Comparison of ENCODE assay signal across 23 mouse cellular contexts in the genomic region with DNA sequence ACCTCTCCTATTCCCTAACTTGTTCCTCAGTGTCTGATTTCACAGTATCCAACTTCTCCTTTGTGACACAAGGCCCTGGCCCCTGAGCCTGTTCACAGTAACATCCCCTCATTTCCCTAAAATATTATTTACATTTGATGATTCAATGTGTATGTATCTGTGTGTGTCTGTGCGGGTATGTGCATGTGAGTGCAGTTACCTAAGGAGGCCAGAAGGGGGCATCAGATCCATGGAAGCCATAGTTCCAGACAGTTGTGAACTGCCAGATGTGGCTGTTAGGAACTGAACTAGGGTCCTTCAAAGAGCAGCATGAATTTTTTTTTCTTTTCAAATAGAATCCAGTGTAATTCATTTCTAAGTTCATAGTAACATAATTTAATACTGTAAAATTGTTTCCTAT. TPM values are rescaled to one million over a fixed set of nuclear protein-coding genes. Genes with fewer than 3 reads are reported as not detected.
A peak's percentile ranks its signal among the peaks of the same experiment; 100 is the strongest.
DNase-seq lines count a peak whose midpoint lies in the region; ATAC-seq and TF ChIP-seq lines count a peak whose summit lies in the region.
"Had no signal": no experiment of that assay in that cellular context is flagged by ENCODE, and none has a peak within 500 bp of the region (broad histone marks: within the 10 kb centered on the region; RNA-seq: fewer than 3 reads in every experiment).

No protein-coding gene starts in this region.

- intact Hi-C loops in heart, adult 2 months (cut with DNase I) = no loop called here

- no peaks in the 10 kb centered on the region for H3K9me3 ChIP-seq in heart, embryonic 10.5 days
- H3K9me3 ChIP-seq in liver, postnatal 0 days (ENCODE audit: low read length) = no peaks in the 10 kb centered on the region
- peaks cover 6% of the 10 kb centered on the region; the same call in 1 of the 2 replicates for H3K9me3 ChIP-seq in E14TG2a.4 (ENCODE audit: low read length)
- H3K9me3 ChIP-seq in midbrain, embryonic 11.5 days (ENCODE audit: control insufficient read depth, low read length) = no peaks in the 10 kb centered on the region
- H3K9me3 ChIP-seq: embryonic facial prominence, embryonic 10.5 days; heart, embryonic 15.5 days; stomach, embryonic 15.5 days had no signal

- H3K79me2 ChIP-seq in heart, adult 2 months (replicated peaks; ENCODE audit: control insufficient read depth, insufficient read depth, low read length) = no peaks in the 10 kb centered on the region

- no peak overlapping the region for H3K9ac ChIP-seq in heart, adult 2 months (ENCODE audit: low read depth, low read length)
- no peak overlapping the region for H3K9ac ChIP-seq in liver, postnatal 0 days (replicated peaks)
- no peak overlapping the region for H3K9ac ChIP-seq in midbrain, embryonic 11.5 days (ENCODE audit: low read length)
- H3K9ac ChIP-seq: forebrain, embryonic 13.5 days; heart, embryonic 15.5 days; limb, embryonic 13.5 days; stomach, embryonic 15.5 days had no signal

- H3K36me3 ChIP-seq in heart, adult 2 months (ENCODE audit: control insufficient read depth, insufficient read depth, low read length) = no peaks in the 10 kb centered on the region
- no peaks in the 10 kb centered on the region for H3K36me3 ChIP-seq in heart, embryonic 10.5 days
- H3K36me3 ChIP-seq in liver, postnatal 0 days (replicated peaks; ENCODE audit: insufficient read depth, low read length) = no peaks in the 10 kb centered on the region
- H3K36me3 ChIP-seq in E14TG2a.4 (ENCODE audit: insufficient read depth, low read length) = no peaks in the 10 kb centered on the region
- H3K36me3 ChIP-seq in midbrain, embryonic 11.5 days (ENCODE audit: control insufficient read depth, insufficient read depth, low read length) = no peaks in the 10 kb centered on the region
- H3K36me3 ChIP-seq: embryonic facial prominence, embryonic 10.5 days; heart, embryonic 15.5 days; limb, embryonic 13.5 days; stomach, embryonic 15.5 days had no signal

- H3K4me3 ChIP-seq in heart, adult 2 months = no peak overlapping the region
- no peak overlapping the region for H3K4me3 ChIP-seq in heart, embryonic 10.5 days
- no peak overlapping the region for H3K4me3 ChIP-seq in liver, postnatal 0 days (ENCODE audit: low read depth, low read length)
- no peak overlapping the region for H3K4me3 ChIP-seq in E14TG2a.4 (replicated peaks; ENCODE audit: low read length)
- no peak overlapping the region for H3K4me3 ChIP-seq in cortical plate, adult 2 months (ENCODE audit: insufficient read depth, low read length)
- H3K4me3 ChIP-seq in midbrain, embryonic 11.5 days (ENCODE audit: low read depth, low read length) = no peak overlapping the region
- H3K4me3 ChIP-seq: embryonic facial prominence, embryonic 10.5 days; forebrain, embryonic 13.5 days; heart, embryonic 15.5 days; limb, embryonic 13.5 days; stomach, embryonic 15.5 days had no signal

- DNase-seq in heart, adult 2 months = no peak
- DNase-seq in heart, embryonic 10.5 days (ENCODE audit: low spot score) = no peak
- DNase-seq in liver, postnatal 0 days = no peak
- no peak for DNase-seq in liver
- no peak for DNase-seq in adrenal gland, adult (ENCODE audit: inconsistent age in 2 of 2, low spot score in 1 of 2)
- DNase-seq in midbrain, embryonic 11.5 days (ENCODE audit: low spot score, missing footprints) = no peak
- DNase-seq: cerebellum, postnatal 36 days; heart, adult 11 months; kidney, postnatal 10 days; lung, adult 18-20 months; right cerebral cortex, adult 18-20 months; thymus, postnatal 14 days had no signal

- H3K4me1 ChIP-seq in heart, adult 2 months (ENCODE audit: control insufficient read depth, insufficient read depth, low read length) = no peaks in the 10 kb centered on the region
- no peaks in the 10 kb centered on the region for H3K4me1 ChIP-seq in heart, embryonic 10.5 days
- no peaks in the 10 kb centered on the region for H3K4me1 ChIP-seq in liver, postnatal 0 days (ENCODE audit: insufficient read depth)
- H3K4me1 ChIP-seq in E14TG2a.4 (replicated peaks; ENCODE audit: low read depth, low read length) = no peaks in the 10 kb centered on the region
- no peaks in the 10 kb centered on the region for H3K4me1 ChIP-seq in cortical plate, adult 2 months (ENCODE audit: control insufficient read depth, insufficient read depth, low read length)
- no peaks in the 10 kb centered on the region for H3K4me1 ChIP-seq in midbrain, embryonic 11.5 days (ENCODE audit: control insufficient read depth, insufficient read depth, low read length)
- H3K4me1 ChIP-seq: embryonic facial prominence, embryonic 10.5 days; forebrain, embryonic 13.5 days; heart, embryonic 15.5 days; limb, embryonic 13.5 days; stomach, embryonic 15.5 days had no signal

- H3K27me3 ChIP-seq in heart, adult 2 months (ENCODE audit: control insufficient read depth, insufficient read depth, low read length) = no peaks in the 10 kb centered on the region
- H3K27me3 ChIP-seq in heart, embryonic 10.5 days (ENCODE audit: insufficient read depth, poor library complexity, severe bottlenecking) = peaks cover 42% of the 10 kb centered on the region
- H3K27me3 ChIP-seq in liver, postnatal 0 days (ENCODE audit: insufficient read depth, low read length) = no peaks in the 10 kb centered on the region
- peaks cover 26% of the 10 kb centered on the region for H3K27me3 ChIP-seq in E14TG2a.4 (ENCODE audit: insufficient read depth, low read length)
- no peaks in the 10 kb centered on the region for H3K27me3 ChIP-seq in midbrain, embryonic 11.5 days (ENCODE audit: control insufficient read depth, insufficient read depth, low read length)
- H3K27me3 ChIP-seq: forebrain, embryonic 13.5 days; stomach, embryonic 15.5 days had no signal

- H3K27ac ChIP-seq in heart, adult 2 months = no peak overlapping the region
- no peak overlapping the region for H3K27ac ChIP-seq in heart, embryonic 10.5 days
- H3K27ac ChIP-seq in liver, postnatal 0 days (ENCODE audit: low read depth) = no peak overlapping the region
- H3K27ac ChIP-seq in cortical plate, adult 2 months (ENCODE audit: insufficient read depth, low read length) = no peak overlapping the region
- no peak overlapping the region for H3K27ac ChIP-seq in midbrain, embryonic 11.5 days (ENCODE audit: low read depth, low read length)
- H3K27ac ChIP-seq: embryonic facial prominence, embryonic 10.5 days; forebrain, embryonic 13.5 days; heart, embryonic 15.5 days; limb, embryonic 13.5 days; stomach, embryonic 15.5 days had no signal

- TF ChIP-seq EP300 in heart, adult 2 months (IDR thresholded peaks at IDR 0.05; ENCODE audit: insufficient read depth, low read depth, low read length) = no peak
- no peak for TF ChIP-seq EP300 in liver, postnatal 0 days (IDR thresholded peaks at IDR 0.05; ENCODE audit: low read depth)

- WGBS in heart, adult 2 months = 94% methylated on average over 1 of the region's 1 CpGs
- 97% methylated on average over 1 of the region's 1 CpGs for WGBS in heart, embryonic 10.5 days
- WGBS in liver, postnatal 0 days (ENCODE audit: insufficient replicate concordance) = 96% methylated on average over 1 of the region's 1 CpGs
- 93% methylated on average over 1 of the region's 1 CpGs for WGBS in midbrain, embryonic 11.5 days

- TF ChIP-seq CTCF in heart, adult 2 months (IDR thresholded peaks at IDR 0.05) = peak; percentile 28; the same call in 1 of the 2 replicates
- TF ChIP-seq CTCF in liver, postnatal 0 days (IDR thresholded peaks at IDR 0.05; ENCODE audit: low read depth) = peak; percentile 44
- TF ChIP-seq CTCF in E14TG2a.4 (conservative IDR thresholded peaks at IDR 0.05; ENCODE audit: low read length) = peak; percentile 71
- peak; percentile 13; the same call in 1 of the 2 replicates for TF ChIP-seq CTCF in cortical plate, adult 2 months (IDR thresholded peaks at IDR 0.05; ENCODE audit: extremely low read depth, insufficient read depth, low read length)

- TF ChIP-seq POLR2A in heart, adult 2 months (IDR thresholded peaks at IDR 0.05; ENCODE audit: insufficient read depth, low read depth, low read length) = no peak
- TF ChIP-seq POLR2A in cortical plate, adult 2 months (IDR thresholded peaks at IDR 0.05; ENCODE audit: extremely low read depth, insufficient read depth, low read length) = no peak

- no peak overlapping the region for H3K4me2 ChIP-seq in liver, postnatal 0 days (ENCODE audit: low read depth, low read length)
- H3K4me2 ChIP-seq in midbrain, embryonic 11.5 days = no peak overlapping the region
- H3K4me2 ChIP-seq: forebrain, embryonic 13.5 days; heart, embryonic 15.5 days; limb, embryonic 13.5 days; stomach, embryonic 15.5 days had no signal

- ATAC-seq in liver, postnatal 0 days = no peak
- ATAC-seq in midbrain, embryonic 11.5 days (ENCODE audit: low FRiP score) = no peak
- ATAC-seq: forebrain, embryonic 13.5 days; inflammation-experienced regulatory T-cells, adult 6 months; midbrain, embryonic 16.5 days had no signal

RNA-seq across cellular contexts. Expression of a gene that starts 10.1 kb away (rescaled TPM):
- under 1 TPM; 0.09 to 0.34 TPM for total RNA-seq in heart, adult 2 months (2021)
- polyA plus RNA-seq in heart, adult 2 months (2012; rRNA removed) = 0.12 and 0.21 TPM in 2 replicates
- 0.04 TPM in 1 of 2 replicates, not detected in the other for polyA plus RNA-seq in heart, embryonic 10.5 days (2016; fragmentation: Nextera tagmentation; extraction: Ambion mirVana)
- polyA plus RNA-seq in liver, postnatal 0 days (2015; fragmentation: Nextera tagmentation; extraction: Ambion mirVana) = not detected in 2 replicates
- polyA plus RNA-seq in cortical plate, adult 2 months (2012; rRNA removed) = 32.0 and 36.5 TPM in 2 replicates
- polyA plus RNA-seq in midbrain, embryonic 11.5 days (2014; fragmentation: Nextera tagmentation; extraction: Ambion mirVana) = 0.03 and 0.05 TPM in 2 replicates
- total RNA-seq: hematopoietic stem cell, adult 5-6 weeks had no signal
- polyA plus RNA-seq: C2C12; heart, embryonic 15.5 days had no signal

RNA-seq across cellular contexts. Expression of a gene that starts 33.0 kb away (rescaled TPM):
- 10 to 100 TPM; 15.6 to 16.4 TPM for total RNA-seq in heart, adult 2 months (2021)
- 12.2 and 12.7 TPM in 2 replicates for polyA plus RNA-seq in heart, adult 2 months (2012; rRNA removed)
- 46.1 and 62.5 TPM in 2 replicates for polyA plus RNA-seq in heart, embryonic 10.5 days (2016; fragmentation: Nextera tagmentation; extraction: Ambion mirVana)
- 27.0 and 27.5 TPM in 2 replicates for polyA plus RNA-seq in liver, postnatal 0 days (2015; fragmentation: Nextera tagmentation; extraction: Ambion mirVana)
- polyA plus RNA-seq in cortical plate, adult 2 months (2012; rRNA removed) = 41.5 and 42.3 TPM in 2 replicates
- polyA plus RNA-seq in midbrain, embryonic 11.5 days (2014; fragmentation: Nextera tagmentation; extraction: Ambion mirVana) = 70.9 and 75.4 TPM in 2 replicates

RNA-seq across cellular contexts. Expression of a gene that starts 42.2 kb away (rescaled TPM):
- 10 to 100 TPM; 69.6 to 78.5 TPM for total RNA-seq in heart, adult 2 months (2021)
- 65.6 and 108 TPM in 2 replicates for polyA plus RNA-seq in heart, adult 2 months (2012; rRNA removed)
- polyA plus RNA-seq in heart, embryonic 10.5 days (2016; fragmentation: Nextera tagmentation; extraction: Ambion mirVana) = 84.8 and 109 TPM in 2 replicates
- 64.3 and 65.7 TPM in 2 replicates for polyA plus RNA-seq in liver, postnatal 0 days (2015; fragmentation: Nextera tagmentation; extraction: Ambion mirVana)
- 178 and 198 TPM in 2 replicates for polyA plus RNA-seq in cortical plate, adult 2 months (2012; rRNA removed)
- polyA plus RNA-seq in midbrain, embryonic 11.5 days (2014; fragmentation: Nextera tagmentation; extraction: Ambion mirVana) = 137 and 144 TPM in 2 replicates

Comparison
In these comparisons a context has a peak if more than half of its experiments do, and no peak if none do; other contexts are left out.
1. CTCF ChIP-seq: peak in every context shown above with its lines; median percentile 71 in E14TG2a.4; 44 in liver, postnatal 0 days; 28 in heart, adult 2 months; 13 in cortical plate, adult 2 months.
2. RNA of a gene that starts 10.1 kb away (polyA plus RNA-seq): 32.0 to 36.5 TPM in cortical plate, adult 2 months; 0.12 to 0.21 TPM in heart, adult 2 months, 0.04 TPM in heart, embryonic 10.5 days, 0.03 to 0.05 TPM in midbrain, embryonic 11.5 days and not detected in liver, postnatal 0 days; every median in the first group is over 10 times any median in the second.